8 mouse cellular contexts compared by ENCODE assay signal in the genomic region with DNA sequence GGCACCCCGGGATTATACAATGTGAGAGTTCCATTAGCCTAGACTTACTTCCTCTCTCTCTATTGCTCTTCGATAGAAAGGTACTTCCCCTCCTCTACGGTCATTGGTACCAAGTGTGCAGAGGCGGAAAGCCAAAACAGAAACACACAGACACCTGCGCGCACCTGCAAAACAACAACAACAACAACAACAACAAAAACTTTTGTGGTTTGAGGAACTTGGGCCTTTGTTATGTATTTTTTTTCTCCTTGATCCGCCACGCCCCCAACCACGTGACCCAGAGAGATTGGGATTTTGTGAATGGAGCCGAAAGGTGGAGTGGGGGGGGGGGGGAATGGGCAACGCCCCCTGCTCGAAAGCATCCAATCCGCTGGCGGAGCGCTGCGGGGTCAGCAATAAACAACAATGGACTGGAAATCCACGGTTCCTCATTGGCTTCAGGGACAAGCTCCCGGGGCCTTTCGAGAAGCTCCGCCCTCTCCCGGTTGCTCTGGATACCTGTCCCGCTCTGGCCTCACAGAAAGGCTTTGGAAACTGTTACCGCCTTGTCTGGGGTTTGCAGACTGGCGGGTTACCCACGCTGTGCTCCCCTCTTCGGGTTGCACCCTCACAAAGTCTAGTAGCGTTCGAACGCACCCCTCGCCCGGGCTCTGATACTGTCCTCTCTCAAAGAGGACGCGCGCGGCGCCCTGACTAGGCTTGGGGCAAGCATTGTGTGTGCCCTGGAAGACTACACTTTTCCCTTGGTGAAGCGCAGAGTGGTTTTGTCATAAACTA. TPM values are rescaled to one million over a fixed set of nuclear protein-coding genes. Genes with fewer than 3 reads are reported as not detected.
DNase-seq lines count a peak whose midpoint lies in the region; ATAC-seq and TF ChIP-seq lines count a peak whose summit lies in the region.

No protein-coding gene starts in this region.

- H3K36me3 ChIP-seq in heart, embryonic 11.5 days (ENCODE audit: control insufficient read depth, insufficient read depth, low read length), result no peaks in the 10 kb centered on the region
- H3K36me3 ChIP-seq in kidney, embryonic 14.5 days (ENCODE audit: control insufficient read depth, insufficient read depth, low read length), result no peaks in the 10 kb centered on the region
- no peaks in the 10 kb centered on the region for H3K36me3 ChIP-seq in limb, embryonic 15.5 days
- no peaks in the 10 kb centered on the region for H3K36me3 ChIP-seq in midbrain, embryonic 16.5 days (ENCODE audit: control insufficient read depth, insufficient read depth, low read length)

- peak overlapping the region; percentile 69 for H3K4me2 ChIP-seq in heart, embryonic 11.5 days
- peak overlapping the region; percentile 82 for H3K4me2 ChIP-seq in kidney, embryonic 14.5 days (replicated peaks; ENCODE audit: low read depth, low read length)
- H3K4me2 ChIP-seq in limb, embryonic 15.5 days, result peak overlapping the region; percentile 92
- peak overlapping the region; percentile 100 for H3K4me2 ChIP-seq in midbrain, embryonic 16.5 days (ENCODE audit: low read length)

- H3K9me3 ChIP-seq in heart, embryonic 11.5 days (replicated peaks; ENCODE audit: control insufficient read depth, low read length), result no peaks in the 10 kb centered on the region
- H3K9me3 ChIP-seq in kidney, embryonic 14.5 days (ENCODE audit: control insufficient read depth, low read length), result no peaks in the 10 kb centered on the region
- no peaks in the 10 kb centered on the region for H3K9me3 ChIP-seq in limb, embryonic 15.5 days
- no peaks in the 10 kb centered on the region for H3K9me3 ChIP-seq in midbrain, embryonic 16.5 days (replicated peaks; ENCODE audit: control insufficient read depth, low read length, poor library complexity, severe bottlenecking)

- H3K4me1 ChIP-seq in bone marrow macrophage, adult 2 months (ENCODE audit: control insufficient read depth, insufficient read depth, low read length), result peaks cover 11% of the 10 kb centered on the region
- no peaks in the 10 kb centered on the region for H3K4me1 ChIP-seq in embryonic fibroblast, embryonic 13.5 days (ENCODE audit: control insufficient read depth, insufficient read depth, low read length)
- no peaks in the 10 kb centered on the region for H3K4me1 ChIP-seq in heart, embryonic 11.5 days (ENCODE audit: control insufficient read depth, insufficient read depth, low read length)
- H3K4me1 ChIP-seq in kidney, embryonic 14.5 days (ENCODE audit: control insufficient read depth, insufficient read depth, low read length), result no peaks in the 10 kb centered on the region
- H3K4me1 ChIP-seq in limb, embryonic 15.5 days, result no peaks in the 10 kb centered on the region; the same call in 1 of the 2 replicates
- H3K4me1 ChIP-seq in midbrain, embryonic 16.5 days (ENCODE audit: control insufficient read depth, insufficient read depth, low read length), result peaks cover 12% of the 10 kb centered on the region

- H3K4me3 ChIP-seq in bone marrow macrophage, adult 2 months (ENCODE audit: insufficient read depth, low read length), result peak overlapping the region; percentile 90
- peak overlapping the region; percentile 73 for H3K4me3 ChIP-seq in embryonic fibroblast, embryonic 13.5 days (ENCODE audit: insufficient read depth, low read length)
- H3K4me3 ChIP-seq in heart, embryonic 11.5 days (ENCODE audit: low read depth, low read length), result peak overlapping the region; percentile 69
- peak overlapping the region; percentile 51 for H3K4me3 ChIP-seq in kidney, embryonic 14.5 days (ENCODE audit: low read length)
- H3K4me3 ChIP-seq in limb, embryonic 15.5 days, result peak overlapping the region; percentile 61
- peak overlapping the region; percentile 55 for H3K4me3 ChIP-seq in midbrain, embryonic 16.5 days (ENCODE audit: low read depth, low read length)

- ATAC-seq in heart, embryonic 11.5 days (replicated peaks; ENCODE audit: insufficient number of reproducible peaks, low FRiP score, low TSS enrichment), result peak; percentile 88
- ATAC-seq in kidney, embryonic 14.5 days (ENCODE audit: low FRiP score, low TSS enrichment), result peak; percentile 97
- peak; percentile 89 for ATAC-seq in limb, embryonic 15.5 days (ENCODE audit: insufficient number of reproducible peaks, low FRiP score, low TSS enrichment, low read depth)
- ATAC-seq in midbrain, embryonic 16.5 days, result peak; percentile 96

- peak; percentile 52 for DNase-seq in B cell, adult 2 months
- peak; percentile 47 to 51 for DNase-seq in spleen, postnatal 36 days (ENCODE audit: low spot score in 2 of 2)

- H3K27me3 ChIP-seq in heart, embryonic 11.5 days (ENCODE audit: control insufficient read depth, insufficient read depth, low read length), result no peaks in the 10 kb centered on the region
- H3K27me3 ChIP-seq in kidney, embryonic 14.5 days (ENCODE audit: control insufficient read depth, insufficient read depth, low read length), result no peaks in the 10 kb centered on the region
- no peaks in the 10 kb centered on the region for H3K27me3 ChIP-seq in limb, embryonic 15.5 days
- no peaks in the 10 kb centered on the region for H3K27me3 ChIP-seq in midbrain, embryonic 16.5 days (ENCODE audit: control insufficient read depth, insufficient read depth, low read depth, low read length)

- TF ChIP-seq POLR2A in bone marrow macrophage, adult 2 months (IDR thresholded peaks at IDR 0.05; ENCODE audit: borderline replicate concordance, low read depth, low read length), result no peak
- no peak for TF ChIP-seq POLR2A in embryonic fibroblast, embryonic 13.5 days (IDR thresholded peaks at IDR 0.05; ENCODE audit: low read depth, low read length)

- TF ChIP-seq CTCF in bone marrow macrophage, adult 2 months (IDR thresholded peaks at IDR 0.05; ENCODE audit: low read depth, low read length), result no peak
- TF ChIP-seq CTCF in embryonic fibroblast, embryonic 13.5 days (IDR thresholded peaks at IDR 0.05; ENCODE audit: borderline replicate concordance, insufficient read depth, low read length), result no peak

- WGBS in heart, embryonic 11.5 days (ENCODE audit: insufficient replicate concordance), result 1% methylated on average over 37 of the region's 37 CpGs
- under 1% methylated on average over 36 of the region's 37 CpGs for WGBS in kidney, embryonic 14.5 days
- under 1% methylated on average over 37 of the region's 37 CpGs for WGBS in limb, embryonic 15.5 days
- under 1% methylated on average over 36 of the region's 37 CpGs for WGBS in midbrain, embryonic 16.5 days

- H3K9ac ChIP-seq in heart, embryonic 11.5 days (ENCODE audit: low read depth, low read length), result peak overlapping the region; percentile 69
- H3K9ac ChIP-seq in kidney, embryonic 14.5 days (ENCODE audit: low read depth, low read length), result peak overlapping the region; percentile 61
- peak overlapping the region; percentile 47 for H3K9ac ChIP-seq in limb, embryonic 15.5 days
- H3K9ac ChIP-seq in midbrain, embryonic 16.5 days (ENCODE audit: low read depth, low read length), result peak overlapping the region; percentile 54

- H3K27ac ChIP-seq in bone marrow macrophage, adult 2 months (ENCODE audit: insufficient read depth, low read depth, low read length), result peak overlapping the region; percentile 67
- no peak overlapping the region; the same call in 1 of the 2 replicates for H3K27ac ChIP-seq in embryonic fibroblast, embryonic 13.5 days (ENCODE audit: insufficient read depth, low read length)
- H3K27ac ChIP-seq in heart, embryonic 11.5 days (ENCODE audit: low read depth, low read length), result peak overlapping the region; percentile 91
- H3K27ac ChIP-seq in kidney, embryonic 14.5 days (ENCODE audit: low read depth, low read length), result peak overlapping the region; percentile 76
- peak overlapping the region; percentile 95 for H3K27ac ChIP-seq in limb, embryonic 15.5 days
- H3K27ac ChIP-seq in midbrain, embryonic 16.5 days (ENCODE audit: low read length), result peak overlapping the region; percentile 68

RNA-seq across cellular contexts. Expression of a gene that starts 0.7 kb away (rescaled TPM):
- 3.9 and 4.8 TPM in 2 replicates for polyA plus RNA-seq in bone marrow macrophage, adult 2 months (2012; ENCODE audit: insufficient read depth, insufficient read length, missing spikeins)
- 2.4 and 5.7 TPM in 2 replicates for polyA plus RNA-seq in embryonic fibroblast, embryonic 13.5 days (2011; ENCODE audit: insufficient read length, low read depth, missing spikeins)
- polyA plus RNA-seq in heart, embryonic 11.5 days (2014; fragmentation: Nextera tagmentation; extraction: Ambion mirVana), result 28.2 and 29.8 TPM in 2 replicates
- polyA plus RNA-seq in kidney, embryonic 14.5 days (2014; fragmentation: Nextera tagmentation; extraction: Ambion mirVana), result 9.3 and 12.7 TPM in 2 replicates
- polyA plus RNA-seq in limb, embryonic 15.5 days (2015; fragmentation: Nextera tagmentation; extraction: Ambion mirVana), result 23.7 and 27.2 TPM in 2 replicates
- 30.5 and 34.8 TPM in 2 replicates for polyA plus RNA-seq in midbrain, embryonic 16.5 days (2015; fragmentation: Nextera tagmentation; extraction: Ambion mirVana)
